Mouse (Mus musculus) T-helper 2 cell (primary cell): ENCODE data around the gene Rims1.

Experiments
- in situ Hi-C: fragments of 300-600 bp; cut with MboI, MseI; formaldehyde crosslinking; loops from one replicate; pipeline ENCODE4 v1.15.1; 2025; ENCODE audit warnings: high pct_unique_total_duplicates

The Rims1 gene

GRCm38 (mm10) chr1:22695046-22695445 lies 110.7 kb downstream of the Rims1 start:
- in situ Hi-C loops, result no loop called here

- in situ Hi-C loops, result no loop called here
Measured at GRCm38 (mm10) chr1:22694514-22694913, 111.3 kb downstream of the Rims1 start.

- in situ Hi-C loops, result no loop called here
Measured at GRCm38 (mm10) chr1:22683455-22683854, 122.3 kb downstream of the Rims1 start.

GRCm38 (mm10) chr1:22664196-22664595 lies 141.6 kb downstream of the Rims1 start:
- in situ Hi-C loops, result no loop called here

GRCm38 (mm10) chr1:22661825-22662224 lies 144.0 kb downstream of the Rims1 start:
- in situ Hi-C loops, result no loop called here

GRCm38 (mm10) chr1:22655983-22656382 lies 149.8 kb downstream of the Rims1 start:
- in situ Hi-C loops, result loop anchor here (10.0 kb wide), 1 partner anchor 241 kb away; no protein-coding TSS in a partner anchor

- in situ Hi-C loops, result loop anchor here (10.0 kb wide), 1 partner anchor 240 kb away; no protein-coding TSS in a partner anchor
Measured at GRCm38 (mm10) chr1:22654903-22655302, 150.9 kb downstream of the Rims1 start.

- in situ Hi-C loops, result loop anchor here (10.0 kb wide), 1 partner anchor 236 kb away; no protein-coding TSS in a partner anchor
Measured at GRCm38 (mm10) chr1:22650588-22650987, 155.2 kb downstream of the Rims1 start.

- in situ Hi-C loops, result no loop called here
Measured at GRCm38 (mm10) chr1:22649432-22649831, 156.4 kb downstream of the Rims1 start.

GRCm38 (mm10) chr1:22645257-22645656 lies 160.5 kb downstream of the Rims1 start:
- in situ Hi-C loops, result no loop called here

- in situ Hi-C loops, result no loop called here
Measured at GRCm38 (mm10) chr1:22640568-22640967, 165.2 kb downstream of the Rims1 start.

- in situ Hi-C loops, result no loop called here
Measured at GRCm38 (mm10) chr1:22639702-22640101, 166.1 kb downstream of the Rims1 start.

GRCm38 (mm10) chr1:22633871-22634270 lies 171.9 kb downstream of the Rims1 start:
- in situ Hi-C loops, result no loop called here

- in situ Hi-C loops, result no loop called here
Measured at GRCm38 (mm10) chr1:22632551-22632950, 173.2 kb downstream of the Rims1 start.

GRCm38 (mm10) chr1:22631991-22632390 lies 173.8 kb downstream of the Rims1 start:
- in situ Hi-C loops, result no loop called here

GRCm38 (mm10) chr1:22629011-22629410 lies 176.8 kb downstream of the Rims1 start:
- in situ Hi-C loops, result no loop called here

- in situ Hi-C loops, result no loop called here
Measured at GRCm38 (mm10) chr1:22627013-22627412, 178.8 kb downstream of the Rims1 start.

GRCm38 (mm10) chr1:22626295-22626694 lies 179.5 kb downstream of the Rims1 start:
- in situ Hi-C loops, result no loop called here

- in situ Hi-C loops, result loop anchor here (25.0 kb wide), 1 partner anchor 816 kb away; no protein-coding TSS in a partner anchor
Measured at GRCm38 (mm10) chr1:22620827-22621226, 185.0 kb downstream of the Rims1 start.

GRCm38 (mm10) chr1:22615601-22616000 lies 190.2 kb downstream of the Rims1 start:
- in situ Hi-C loops, result loop anchor here (25.0 kb wide), 1 partner anchor 822 kb away; no protein-coding TSS in a partner anchor

- in situ Hi-C loops, result loop anchor here (25.0 kb wide), 1 partner anchor 824 kb away; no protein-coding TSS in a partner anchor
Measured at GRCm38 (mm10) chr1:22613609-22614008, 192.2 kb downstream of the Rims1 start.

GRCm38 (mm10) chr1:22604329-22605044 lies 201.3 kb downstream of the Rims1 start:
- in situ Hi-C loops, result loop anchor here (25.0 kb wide), 1 partner anchor 833 kb away; no protein-coding TSS in a partner anchor

- in situ Hi-C loops, result no loop called here
Measured at GRCm38 (mm10) chr1:22596197-22596596, 209.6 kb downstream of the Rims1 start.
